Mouse (Mus musculus): ENCODE data around the gene Ifitm6.
"Not testable (repeated sequence)": the region's sequence is repeated elsewhere in the genome, so short reads cannot be mapped to it uniquely, and the experiment has no call there.

The Ifitm6 gene

GRCm38 (mm10) chr7:141008312-141008761 is 9.4 kb downstream of the Ifitm6 start:
- no peak for DNase-seq

DNA sequence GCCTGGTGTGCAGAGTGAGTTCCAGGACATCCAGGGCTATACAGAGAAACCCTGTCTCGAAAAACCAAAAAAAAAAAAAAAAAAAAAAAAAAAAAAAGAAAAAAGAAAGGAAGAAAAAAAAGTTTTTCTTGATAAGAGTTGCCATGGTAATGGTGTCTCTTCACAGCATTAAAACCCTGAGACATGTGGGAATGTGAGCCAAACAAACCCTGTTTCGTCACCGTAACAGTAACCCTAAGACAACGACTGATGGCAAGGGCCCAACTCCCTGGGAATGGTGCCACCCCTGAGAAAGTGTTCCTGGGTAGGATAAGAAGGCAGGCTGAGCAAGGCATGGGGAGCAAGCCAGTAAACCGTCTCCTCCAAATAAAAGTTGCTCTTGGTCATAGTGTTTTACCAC is 10.8 kb downstream of the Ifitm6 start:
- DNase-seq: no peak

DNA sequence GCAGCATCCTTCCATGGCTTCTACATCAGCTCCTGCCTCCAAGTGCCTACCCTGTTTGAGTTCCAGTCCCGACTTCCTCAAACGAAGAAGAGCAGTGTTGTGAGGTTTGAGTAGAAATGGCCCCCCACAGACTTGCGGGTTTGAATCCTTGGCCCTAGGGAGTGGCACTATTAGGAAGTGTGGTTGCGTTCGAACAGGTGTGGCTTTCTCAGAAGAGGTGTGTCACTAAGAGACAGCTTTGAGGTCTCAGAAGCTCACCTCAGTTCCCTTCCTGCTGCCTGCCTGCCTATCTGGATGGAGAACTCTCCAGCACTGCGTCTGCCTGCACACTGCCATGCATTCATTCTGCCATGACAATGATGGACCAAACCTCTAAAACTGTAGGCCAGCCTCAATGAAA is 11.3 kb downstream of the Ifitm6 start:
- no peak for DNase-seq

GRCm38 (mm10) chr7:141003248-141004010 is 14.3 kb downstream of the Ifitm6 start:
- DNase-seq: no peak

DNA sequence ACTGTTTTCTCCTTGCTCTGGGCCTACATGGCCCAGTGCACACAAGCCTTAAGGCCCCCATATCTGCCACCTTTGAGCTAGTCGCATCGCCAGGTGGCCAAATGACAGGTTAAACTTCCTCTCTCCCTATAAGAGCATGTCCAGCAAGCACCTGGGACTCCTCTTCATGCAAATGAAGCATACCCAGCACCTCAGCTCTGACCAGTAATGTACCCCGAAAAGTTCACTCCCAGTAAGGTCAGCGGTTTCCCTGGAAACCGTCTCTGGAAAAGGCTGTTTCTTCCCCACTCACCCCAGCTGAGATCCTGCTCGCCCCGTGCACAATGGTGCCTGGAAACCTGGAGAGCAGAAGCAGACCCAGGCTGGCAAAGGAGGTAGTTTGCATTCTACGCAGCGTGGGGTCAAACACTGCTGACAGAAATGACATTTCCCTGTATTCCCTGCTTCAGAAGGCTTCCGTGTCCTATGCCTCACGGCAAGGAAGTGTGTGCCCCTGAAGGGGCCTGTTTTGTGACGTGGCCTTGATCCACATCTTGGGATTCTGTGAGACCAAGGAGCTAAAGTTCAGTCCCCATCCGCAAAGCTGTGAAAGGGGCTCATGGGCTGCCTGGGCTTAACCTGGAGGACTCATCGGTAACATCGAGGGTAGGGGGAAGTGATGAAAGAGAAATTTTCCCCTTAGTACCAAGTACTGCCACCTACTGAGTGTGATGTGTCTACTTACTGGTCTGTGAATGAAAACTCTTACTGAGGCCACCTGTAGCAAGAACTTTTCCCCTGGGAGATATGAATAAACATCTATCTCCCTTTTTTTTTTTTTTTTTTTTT is 16.6 kb downstream of the Ifitm6 start:
- DNase-seq: no peak

- DNase-seq: no peak
These were observed 18.6 kb downstream of the Ifitm6 start for GRCm38 (mm10) chr7:140998853-140999700.

DNA sequence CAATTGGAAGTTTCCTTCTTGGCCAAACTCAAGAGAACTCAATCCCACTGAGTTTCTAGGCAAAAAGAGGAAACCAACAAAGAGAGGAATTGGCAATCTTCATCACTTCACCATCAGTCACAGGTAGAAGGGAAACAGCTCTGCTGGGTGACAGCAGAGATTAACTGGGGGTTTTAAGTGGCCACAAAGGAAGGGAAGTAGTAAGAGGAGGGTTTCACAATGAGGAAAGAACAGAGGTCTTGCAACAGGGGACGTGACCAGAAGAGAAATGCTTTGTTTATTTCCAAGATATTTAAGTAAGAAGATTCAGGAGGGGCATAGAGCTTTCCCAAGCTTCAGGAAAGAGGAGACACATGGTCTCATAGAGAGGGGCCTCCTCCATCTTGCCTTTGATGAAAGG is 19.9 kb downstream of the Ifitm6 start:
- no peak for DNase-seq

GRCm38 (mm10) chr7:140991117-140991689 is 26.5 kb downstream of the Ifitm6 start:
- no peak for DNase-seq

GRCm38 (mm10) chr7:140990622-140991021 is 27.1 kb downstream of the Ifitm6 start:
- no peak for DNase-seq

- no peak for DNase-seq
These were observed 27.5 kb downstream of the Ifitm6 start for GRCm38 (mm10) chr7:140990185-140990584.

DNA sequence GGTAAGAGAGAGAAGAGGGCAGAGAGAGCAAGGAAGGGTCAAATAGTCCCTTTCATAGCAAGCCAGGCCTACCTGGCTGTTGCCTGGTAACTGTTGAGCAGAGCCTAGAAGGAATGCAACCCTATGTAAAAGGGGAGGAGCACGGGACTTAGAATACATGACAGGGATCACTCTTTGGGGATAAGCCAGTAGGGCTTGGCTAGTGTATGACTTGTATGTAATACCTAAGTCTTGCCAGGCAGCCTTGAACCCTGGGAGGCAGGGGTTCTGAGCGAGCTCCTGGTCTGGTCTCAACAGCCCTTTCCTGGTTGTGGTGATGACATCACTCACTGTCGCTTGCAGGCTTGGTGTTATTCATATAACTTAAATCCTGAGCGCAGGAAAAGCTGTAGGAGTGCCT is 28.7 kb downstream of the Ifitm6 start:
- DNase-seq: no peak

DNA sequence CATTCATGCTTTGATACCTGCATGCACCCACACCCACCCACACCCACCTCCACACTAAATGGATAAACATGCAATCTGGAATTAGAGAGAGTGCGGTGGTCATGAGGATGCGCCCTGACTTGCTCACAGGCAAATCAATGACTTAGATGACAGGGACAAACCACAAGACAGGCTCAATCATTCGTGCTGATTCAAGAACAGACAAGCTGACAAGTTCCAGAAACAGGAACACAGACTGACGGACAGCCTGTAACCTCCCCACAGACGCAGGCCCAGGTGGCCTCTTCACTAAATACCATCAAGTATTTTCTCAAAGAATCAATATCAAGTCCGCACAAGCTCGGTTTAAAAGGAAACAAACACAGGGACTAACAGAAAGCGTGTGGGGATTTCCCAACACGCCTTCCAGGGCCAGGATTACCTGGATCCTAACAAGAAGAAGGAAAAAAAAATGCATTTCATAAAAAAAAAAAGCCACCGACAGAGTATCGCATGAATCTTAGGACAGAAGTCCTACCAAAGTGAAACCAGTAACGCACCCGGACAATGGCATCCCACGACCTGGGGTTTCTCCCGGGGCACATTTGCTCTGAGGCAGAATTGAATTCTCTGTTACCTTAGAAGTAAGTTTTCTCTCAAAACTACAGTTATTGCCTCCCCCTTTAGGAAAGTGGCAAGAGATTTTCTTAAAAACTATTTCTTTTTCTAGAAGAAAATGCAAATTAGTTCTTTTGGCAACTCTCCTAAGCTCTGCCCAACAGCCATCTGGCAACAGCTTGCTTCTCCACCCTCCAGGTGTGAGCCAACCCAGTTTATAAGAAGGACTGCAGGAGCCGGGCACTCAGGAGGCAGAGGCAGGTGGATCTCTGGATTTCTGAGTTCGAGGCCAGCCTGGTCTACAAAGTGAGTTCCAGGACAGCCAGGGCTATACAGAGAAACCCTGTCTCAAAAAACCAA is 30.3 kb downstream of the Ifitm6 start:
- DNase-seq: no peak

GRCm38 (mm10) chr7:140982971-140983370 is 34.8 kb downstream of the Ifitm6 start:
- no peak for DNase-seq

- no peak for DNase-seq
These were observed 36.0 kb downstream of the Ifitm6 start for GRCm38 (mm10) chr7:140981704-140982103.

- not testable (repeated sequence) for DNase-seq
These were observed 41.0 kb downstream of the Ifitm6 start for GRCm38 (mm10) chr7:140976720-140977119.

GRCm38 (mm10) chr7:140975465-140975864 is 42.3 kb downstream of the Ifitm6 start:
- DNase-seq: no peak

GRCm38 (mm10) chr7:140974940-140975339 is 42.8 kb downstream of the Ifitm6 start:
- no peak for DNase-seq

DNA sequence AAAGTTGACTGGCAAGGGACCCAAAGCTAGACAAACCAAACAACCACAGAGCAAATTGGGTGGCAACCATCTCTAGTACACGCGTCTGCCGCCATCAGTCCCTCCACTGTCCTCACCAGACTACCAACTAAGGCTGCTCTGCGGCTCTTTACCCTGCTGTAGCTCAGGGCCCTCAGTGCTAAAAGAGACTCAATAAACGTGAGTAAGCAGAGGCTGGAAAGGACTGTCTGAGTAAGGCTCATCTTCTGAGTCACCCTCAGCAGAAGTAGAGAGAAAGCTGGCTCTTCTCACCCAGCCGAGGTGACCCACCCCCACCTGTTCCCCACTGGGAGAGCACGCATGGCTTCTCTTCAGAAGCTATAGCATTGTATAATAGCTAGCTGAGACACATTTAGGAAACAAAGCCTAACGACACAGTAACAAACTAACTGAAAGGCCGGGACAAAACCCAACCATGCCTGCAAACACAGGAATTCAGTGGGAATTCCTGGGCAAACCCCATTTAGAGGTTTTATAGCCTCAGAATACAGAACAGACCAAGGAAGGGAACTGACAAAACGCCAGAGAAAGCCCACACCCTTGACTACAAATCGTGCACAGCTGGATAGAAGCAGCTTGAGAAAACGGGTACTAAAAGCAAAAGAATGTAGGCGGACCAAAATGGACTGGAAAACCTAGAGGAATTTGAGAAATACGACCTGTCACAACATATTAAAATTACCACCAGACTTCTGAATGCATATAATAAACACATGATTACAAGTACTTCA is 44.1 kb downstream of the Ifitm6 start:
- DNase-seq: no peak

DNA sequence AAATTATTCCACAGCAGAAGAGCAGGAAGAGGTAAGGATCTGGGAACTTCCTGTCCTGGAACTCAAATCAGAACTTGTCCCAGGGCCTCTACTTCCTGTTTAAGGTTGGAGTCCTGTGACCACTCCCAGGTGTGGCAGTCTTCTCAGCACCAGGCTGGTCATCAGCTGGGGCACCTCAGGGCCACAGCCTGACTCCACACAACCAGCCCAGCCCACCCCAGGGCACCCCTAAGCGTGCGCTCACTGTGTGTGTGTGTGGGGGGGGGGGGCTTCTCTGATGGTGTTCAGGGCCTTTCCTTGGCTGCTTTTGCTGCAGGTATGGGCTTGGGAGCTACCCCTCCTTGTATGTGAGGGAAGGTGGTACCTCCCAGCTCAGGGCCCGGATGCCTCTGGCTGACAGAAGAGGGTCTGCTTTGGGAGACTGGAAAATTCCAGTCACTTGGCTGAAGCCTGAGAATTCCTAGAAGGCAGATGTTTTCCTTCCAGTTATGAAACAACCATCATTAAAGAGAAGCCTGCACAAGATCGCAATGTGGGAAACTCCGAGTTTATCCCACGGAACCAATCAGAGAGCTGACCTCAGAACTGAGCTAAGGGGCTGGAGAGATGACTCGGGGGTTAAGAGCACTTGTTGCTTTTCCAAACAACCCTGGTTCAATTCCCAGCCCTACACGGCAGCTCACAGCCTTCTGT is 46.1 kb downstream of the Ifitm6 start:
- DNase-seq: no peak

GRCm38 (mm10) chr7:140970931-140971330 is 46.8 kb downstream of the Ifitm6 start:
- no peak for DNase-seq
